Mouse (Mus musculus) adrenal gland (tissue): ENCODE results near the gene Ncoa3.

ENCODE experiments used
- intact Hi-C: fragments of 180-260 bp; cut with DNase I; formaldehyde crosslinking; loops from one replicate; pipeline ENCODE4 v1.15.1; 2025

Gene Ncoa3

DNA sequence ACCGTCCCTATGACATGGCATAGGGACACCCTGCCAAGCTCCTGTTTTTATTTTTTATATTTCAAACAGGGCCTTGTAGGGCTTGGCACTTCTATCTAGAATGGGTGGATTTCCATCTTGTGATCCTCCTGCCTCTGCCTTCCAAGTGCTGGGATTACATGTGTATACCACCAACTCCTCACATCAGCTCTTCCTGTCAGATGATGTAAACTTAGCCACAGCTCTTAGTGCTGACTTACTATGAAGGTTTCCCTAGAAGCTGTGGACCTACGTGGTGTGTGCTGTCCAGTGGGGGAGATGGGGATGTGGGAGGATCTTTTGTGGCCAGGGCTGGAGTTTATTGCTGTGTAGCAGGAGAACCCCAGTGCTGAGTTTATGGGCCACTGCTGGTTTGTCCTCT is 8.9 kb downstream of the Ncoa3 start:
- intact Hi-C loops: no loop called here

DNA sequence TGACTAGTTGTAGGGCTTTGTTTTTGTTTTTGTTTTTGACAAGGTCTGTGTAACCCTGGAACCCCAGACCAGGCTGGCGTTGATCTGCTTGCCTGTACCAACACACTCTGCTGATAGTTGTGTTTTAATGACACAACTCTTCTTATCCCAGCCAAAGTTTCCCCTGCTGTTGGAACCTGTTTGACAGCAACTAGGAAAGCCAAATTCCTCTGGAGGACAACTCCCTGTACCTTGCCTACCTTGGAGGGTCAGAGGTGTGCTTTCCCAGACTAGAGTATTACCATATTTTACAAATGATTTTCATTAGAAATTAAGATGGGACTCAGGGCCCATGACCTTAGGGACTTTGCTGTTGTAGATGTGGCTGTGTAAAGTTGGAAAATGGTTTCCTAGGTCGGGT is 9.3 kb downstream of the Ncoa3 start:
- intact Hi-C loops: no loop called here

DNA sequence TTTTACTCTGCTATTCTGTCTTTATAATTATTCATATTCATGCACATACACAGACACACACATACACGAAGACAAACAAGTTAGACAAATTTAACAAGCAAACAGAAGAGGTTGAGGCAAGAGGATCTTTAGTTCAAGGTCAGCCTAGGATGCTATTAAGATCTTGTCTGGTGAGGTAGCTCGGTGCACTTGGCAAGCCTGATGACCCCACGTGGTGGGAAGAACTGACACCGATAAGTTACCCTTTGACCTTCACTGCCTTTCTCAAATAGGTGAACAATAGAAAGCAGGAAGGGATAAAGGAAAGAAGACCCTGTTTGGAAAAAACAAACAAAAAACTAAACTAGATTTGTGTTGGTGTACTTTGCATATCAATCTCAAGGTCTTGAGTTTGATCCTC is 10.0 kb downstream of the Ncoa3 start:
- intact Hi-C loops: no loop called here

GRCm38 (mm10) chr2:166003004-166003403 is 10.6 kb downstream of the Ncoa3 start:
- intact Hi-C loops: no loop called here

GRCm38 (mm10) chr2:166007046-166007445 is 14.6 kb downstream of the Ncoa3 start:
- intact Hi-C loops: no loop called here

- intact Hi-C loops: no loop called here
These were observed 16.3 kb downstream of the Ncoa3 start for GRCm38 (mm10) chr2:166008558-166009392.

DNA sequence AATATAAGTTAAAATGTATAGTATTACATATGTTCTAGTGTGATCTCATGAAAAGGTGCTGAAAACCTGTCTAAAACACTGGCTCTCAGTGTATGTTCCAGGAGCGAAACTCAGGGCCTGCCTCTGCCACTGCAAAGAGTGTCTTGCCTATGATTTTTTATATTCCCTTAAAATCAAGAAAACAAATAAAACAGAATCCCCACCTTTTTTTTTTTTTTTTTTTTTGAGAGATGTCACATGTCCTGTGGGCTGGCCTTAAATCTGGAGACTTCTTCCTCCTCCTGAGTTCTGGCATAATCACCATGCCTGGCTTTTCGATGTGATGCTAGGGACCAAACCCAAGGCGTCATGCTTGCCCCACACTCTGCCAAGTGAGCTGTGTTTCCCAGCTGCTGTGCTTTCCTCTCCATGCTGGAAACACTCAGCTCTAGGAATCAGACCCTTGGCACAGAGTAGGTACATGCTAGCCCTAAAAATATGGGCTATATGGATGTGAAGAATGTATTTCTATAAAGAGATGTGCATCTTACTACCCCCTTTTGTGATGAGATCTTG is 17.0 kb downstream of the Ncoa3 start:
- intact Hi-C loops: no loop called here

DNA sequence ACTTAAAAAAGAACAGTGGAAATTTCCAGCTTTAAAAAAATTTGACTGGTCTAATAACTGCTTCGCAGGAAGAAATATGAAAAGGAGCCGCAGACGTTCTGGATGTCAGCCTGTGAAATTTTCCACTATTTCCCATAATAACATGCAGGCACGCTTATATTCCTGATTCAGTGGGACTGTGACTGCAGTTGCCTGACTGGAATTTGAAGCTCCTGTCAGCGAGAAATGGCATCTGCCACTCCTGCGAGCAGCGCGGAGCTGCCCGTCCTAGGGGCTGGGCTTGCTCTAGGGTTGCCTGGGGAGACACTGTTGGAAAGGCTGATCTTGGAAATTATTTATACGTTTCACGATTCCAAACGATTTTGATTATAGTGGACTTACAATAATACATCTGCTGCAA is 17.9 kb downstream of the Ncoa3 start:
- intact Hi-C loops: no loop called here

GRCm38 (mm10) chr2:166011422-166011821 is 19.0 kb downstream of the Ncoa3 start:
- intact Hi-C loops: no loop called here

DNA sequence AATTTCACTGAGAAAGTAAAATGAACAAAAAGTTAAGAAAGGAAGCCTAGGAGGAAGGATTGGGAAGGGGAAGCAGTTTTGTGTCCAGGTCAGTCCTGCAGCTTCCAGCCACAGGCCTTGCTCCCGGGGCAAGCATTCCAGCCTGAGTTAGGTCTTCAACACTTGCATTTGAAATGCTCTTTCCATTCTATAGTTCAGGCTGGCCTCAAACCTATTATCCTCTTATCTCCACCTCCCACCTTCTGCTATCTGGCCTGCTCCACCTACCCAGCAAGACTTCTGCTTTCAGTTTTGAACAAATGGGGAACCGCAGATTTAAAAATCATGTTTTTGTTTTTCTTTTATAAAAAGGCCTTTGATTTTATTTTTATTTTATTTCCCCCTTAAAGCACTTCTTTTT is 19.7 kb downstream of the Ncoa3 start:
- intact Hi-C loops: no loop called here

GRCm38 (mm10) chr2:166018769-166019168 is 26.3 kb downstream of the Ncoa3 start:
- intact Hi-C loops: no loop called here

- intact Hi-C loops: no loop called here
These were observed 27.6 kb downstream of the Ncoa3 start for GRCm38 (mm10) chr2:166020026-166020425.

GRCm38 (mm10) chr2:166021073-166021610 is 28.7 kb downstream of the Ncoa3 start:
- intact Hi-C loops: no loop called here

- intact Hi-C loops: no loop called here
These were observed 29.2 kb downstream of the Ncoa3 start for GRCm38 (mm10) chr2:166021642-166022041.

GRCm38 (mm10) chr2:166022327-166022726 is 29.9 kb downstream of the Ncoa3 start:
- intact Hi-C loops: no loop called here

GRCm38 (mm10) chr2:166024079-166024478 is 31.6 kb downstream of the Ncoa3 start:
- intact Hi-C loops: no loop called here

GRCm38 (mm10) chr2:166024621-166025020 is 32.2 kb downstream of the Ncoa3 start:
- intact Hi-C loops: no loop called here

- intact Hi-C loops: no loop called here
These were observed 33.5 kb downstream of the Ncoa3 start for GRCm38 (mm10) chr2:166025943-166026342.

DNA sequence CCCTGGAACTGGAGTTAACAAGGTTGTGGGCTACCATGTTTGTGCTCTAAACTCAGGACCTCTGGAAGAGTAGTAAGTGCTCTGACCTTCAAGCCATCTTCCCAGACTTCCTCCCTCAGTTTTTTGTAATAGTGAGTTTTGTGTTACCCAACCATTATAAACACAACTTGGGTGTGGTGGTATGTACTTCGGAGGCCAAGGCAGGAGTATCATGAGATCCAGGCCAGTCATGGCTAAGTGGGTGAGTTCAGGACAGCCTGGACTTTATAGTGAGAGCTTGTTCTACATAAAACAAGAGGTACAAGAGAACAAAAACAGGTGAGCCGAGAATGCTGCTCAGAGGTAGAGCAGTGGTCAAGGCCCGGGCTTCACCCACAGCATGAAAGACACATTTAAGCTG is 35.4 kb downstream of the Ncoa3 start:
- intact Hi-C loops: no loop called here

GRCm38 (mm10) chr2:166029232-166029631 is 36.8 kb downstream of the Ncoa3 start:
- intact Hi-C loops: no loop called here

DNA sequence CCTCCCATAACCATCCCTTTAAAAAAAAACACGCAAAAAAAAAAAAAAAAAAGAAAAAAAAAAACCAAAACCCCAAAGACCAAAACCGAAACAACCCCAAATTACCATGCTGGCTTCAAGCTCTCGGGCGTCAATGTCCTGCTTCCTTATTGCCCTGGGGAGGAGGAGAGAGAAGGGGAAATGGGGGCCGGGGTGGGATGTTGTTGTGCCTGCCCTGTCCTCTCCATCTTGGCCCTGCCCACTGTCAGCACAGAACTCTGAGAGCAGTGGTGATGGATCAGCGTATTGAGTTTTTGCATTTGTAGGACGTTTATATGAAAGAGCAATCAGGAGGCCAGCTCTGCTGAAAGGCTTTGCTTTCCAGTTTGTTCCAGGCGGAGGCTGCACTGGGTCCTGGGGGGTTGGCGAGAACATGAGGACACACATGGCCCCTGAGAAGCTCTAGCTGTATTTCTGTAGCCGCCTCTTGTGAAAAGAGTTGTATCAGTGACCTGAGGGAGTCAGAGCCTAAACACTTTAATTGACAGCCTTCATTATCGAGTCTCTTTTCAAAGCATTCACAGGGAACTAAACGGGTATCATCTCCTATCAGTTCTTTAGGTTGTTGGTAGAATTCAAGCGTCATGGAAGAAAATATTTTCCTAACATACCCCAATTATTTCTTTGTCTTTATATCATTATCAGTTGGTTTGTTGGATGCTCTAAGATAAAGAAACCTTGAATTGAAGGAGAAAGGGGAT is 38.0 kb downstream of the Ncoa3 start:
- intact Hi-C loops: no loop called here
